Mouse (Mus musculus): ENCODE measurements at regions not wholly inside any gene's neighbourhood (a gene's known extent, or its start where the extent isn't known, plus 50 kb on each side); places are given as distances from the start of the nearest gene placed in this dataset.

- Histone ChIP-seq H3K27me3 (no peaks in the 10 kb centered on the region), H3K27ac (no peak overlapping the region), H3K4me1 (replicated peaks) (peaks cover 10% of the 10 kb centered on the region; the same call in 1 of the 2 replicates), H3K4me3 (replicated peaks) (no peak overlapping the region), H3K36me3 (no peaks in the 10 kb centered on the region), H3K4me2 (replicated peaks) (no peak overlapping the region), H3K9ac (replicated peaks) (no peak overlapping the region), H3K9me3 (no peaks in the 10 kb centered on the region)
- 96% methylated on average over 3 of the region's 3 CpGs for WGBS
- ATAC-seq, result no peak
Measured at GRCm38 (mm10) chr10:96336271-96336670, 199.9 kb downstream of the Gm5426 start.

- no peak overlapping the region for H3K27ac ChIP-seq
- H3K4me1 ChIP-seq (replicated peaks), result peaks cover 10% of the 10 kb centered on the region; the same call in 1 of the 2 replicates
- no peaks in the 10 kb centered on the region for H3K27me3 ChIP-seq
- ATAC-seq, result peak; percentile 61; the same call in 1 of the 2 replicates
- no peaks in the 10 kb centered on the region for H3K9me3 ChIP-seq
- H3K9ac ChIP-seq (replicated peaks), result no peak overlapping the region
- no peaks in the 10 kb centered on the region for H3K36me3 ChIP-seq
- 47% methylated on average over 9 of the region's 9 CpGs for WGBS
- no peak overlapping the region for H3K4me3 ChIP-seq (replicated peaks)
- no peak overlapping the region for H3K4me2 ChIP-seq (replicated peaks)
Measured at GRCm38 (mm10) chr10:96337088-96337666, 200.8 kb downstream of the Gm5426 start.

- Histone ChIP-seq H3K36me3 (no peaks in the 10 kb centered on the region), H3K9ac (replicated peaks) (no peak overlapping the region), H3K4me3 (replicated peaks) (no peak overlapping the region), H3K27me3 (no peaks in the 10 kb centered on the region), H3K27ac (no peak overlapping the region), H3K9me3 (no peaks in the 10 kb centered on the region), H3K4me2 (replicated peaks) (no peak overlapping the region), H3K4me1 (replicated peaks) (peaks cover 10% of the 10 kb centered on the region; the same call in 1 of the 2 replicates)
- 89% methylated on average over 7 of the region's 7 CpGs for WGBS
- ATAC-seq, result 0 out of 2 replicates have a peak, but pooled peaks have one; percentile 41
Measured at GRCm38 (mm10) chr10:96337797-96338608, 201.6 kb downstream of the Gm5426 start.

GRCm38 (mm10) chr10:96338609-96338978, 202.2 kb downstream of the Gm5426 start:
- ATAC-seq, result no peak
- 91% methylated on average over 2 of the region's 2 CpGs for WGBS
- no peak overlapping the region for H3K27ac ChIP-seq
- no peaks in the 10 kb centered on the region for H3K9me3 ChIP-seq
- H3K9ac ChIP-seq (replicated peaks), result no peak overlapping the region
- H3K27me3 ChIP-seq, result no peaks in the 10 kb centered on the region
- H3K4me1 ChIP-seq (replicated peaks), result peaks cover 10% of the 10 kb centered on the region; the same call in 1 of the 2 replicates
- H3K4me3 ChIP-seq (replicated peaks), result no peak overlapping the region
- no peak overlapping the region for H3K4me2 ChIP-seq (replicated peaks)
- no peaks in the 10 kb centered on the region for H3K36me3 ChIP-seq

GRCm38 (mm10) chr10:96342476-96342875, 206.1 kb downstream of the Gm5426 start:
- Histone ChIP-seq H3K36me3 (no peaks in the 10 kb centered on the region), H3K4me1 (replicated peaks) (peaks cover 5% of the 10 kb centered on the region; the same call in 1 of the 2 replicates), H3K27me3 (no peaks in the 10 kb centered on the region), H3K9ac (replicated peaks) (no peak overlapping the region), H3K9me3 (no peaks in the 10 kb centered on the region), H3K27ac (no peak overlapping the region), H3K4me2 (replicated peaks) (no peak overlapping the region), H3K4me3 (replicated peaks) (no peak overlapping the region)
- 62% methylated on average over 3 of the region's 3 CpGs for WGBS
- no peak for ATAC-seq

GRCm38 (mm10) chr10:96343666-96344065, 207.3 kb downstream of the Gm5426 start:
- no peak overlapping the region for H3K4me3 ChIP-seq (replicated peaks)
- no peak overlapping the region for H3K4me2 ChIP-seq (replicated peaks)
- H3K27ac ChIP-seq, result no peak overlapping the region
- ATAC-seq, result no peak
- H3K4me1 ChIP-seq (replicated peaks), result no peaks in the 10 kb centered on the region
- no peak overlapping the region for H3K9ac ChIP-seq (replicated peaks)
- 94% methylated on average over 2 of the region's 2 CpGs for WGBS
- no peaks in the 10 kb centered on the region for H3K9me3 ChIP-seq
- H3K36me3 ChIP-seq, result no peaks in the 10 kb centered on the region
- no peaks in the 10 kb centered on the region for H3K27me3 ChIP-seq

- no peak for ATAC-seq
- 80% methylated on average over 4 of the region's 4 CpGs for WGBS
- no peaks in the 10 kb centered on the region for H3K4me1 ChIP-seq (replicated peaks)
- H3K4me3 ChIP-seq (replicated peaks), result no peak overlapping the region
- H3K9ac ChIP-seq (replicated peaks), result no peak overlapping the region
- no peaks in the 10 kb centered on the region for H3K36me3 ChIP-seq
- H3K4me2 ChIP-seq (replicated peaks), result no peak overlapping the region
- no peaks in the 10 kb centered on the region for H3K27me3 ChIP-seq
- H3K9me3 ChIP-seq, result 0 out of 2 replicates have a peak, but pooled peaks cover 3% of the 10 kb centered on the region
- no peak overlapping the region for H3K27ac ChIP-seq
Measured at GRCm38 (mm10) chr10:96350692-96351091, 214.3 kb downstream of the Gm5426 start.

- Histone ChIP-seq H3K36me3 (no peaks in the 10 kb centered on the region), H3K9ac (replicated peaks) (no peak overlapping the region), H3K4me2 (replicated peaks) (no peak overlapping the region), H3K4me1 (replicated peaks) (no peaks in the 10 kb centered on the region), H3K27me3 (no peaks in the 10 kb centered on the region), H3K9me3 (0 out of 2 replicates have a peak, but pooled peaks cover 3% of the 10 kb centered on the region), H3K4me3 (replicated peaks) (no peak overlapping the region), H3K27ac (no peak overlapping the region)
- 92% methylated on average over 7 of the region's 7 CpGs for WGBS
- no peak for ATAC-seq
Measured at GRCm38 (mm10) chr10:96351320-96351719, 214.9 kb downstream of the Gm5426 start.

GRCm38 (mm10) chr10:96356980-96357624, 220.7 kb downstream of the Gm5426 start:
- ATAC-seq, result no peak
- Histone ChIP-seq H3K4me2 (replicated peaks) (no peak overlapping the region), H3K4me3 (replicated peaks) (no peak overlapping the region), H3K27ac (no peak overlapping the region), H3K27me3 (no peaks in the 10 kb centered on the region), H3K36me3 (no peaks in the 10 kb centered on the region), H3K4me1 (replicated peaks) (no peaks in the 10 kb centered on the region), H3K9ac (replicated peaks) (no peak overlapping the region), H3K9me3 (0 out of 2 replicates have a peak, but pooled peaks cover 3% of the 10 kb centered on the region)
- WGBS, result 82% methylated on average over 1 of the region's 1 CpGs

- 0 out of 2 replicates have a peak, but pooled peaks cover 3% of the 10 kb centered on the region for H3K9me3 ChIP-seq
- no peaks in the 10 kb centered on the region for H3K27me3 ChIP-seq
- no peaks in the 10 kb centered on the region for H3K4me1 ChIP-seq (replicated peaks)
- ATAC-seq, result no peak
- H3K36me3 ChIP-seq, result no peaks in the 10 kb centered on the region
- WGBS, result 88% methylated on average over 5 of the region's 5 CpGs
- H3K27ac ChIP-seq, result no peak overlapping the region
- H3K4me3 ChIP-seq (replicated peaks), result no peak overlapping the region
- H3K4me2 ChIP-seq (replicated peaks), result no peak overlapping the region
- no peak overlapping the region for H3K9ac ChIP-seq (replicated peaks)
Measured at GRCm38 (mm10) chr10:96357632-96358031, 221.2 kb downstream of the Gm5426 start.

GRCm38 (mm10) chr10:96358984-96359383, 222.6 kb downstream of the Gm5426 start:
- Histone ChIP-seq H3K9ac (replicated peaks) (no peak overlapping the region), H3K9me3 (0 out of 2 replicates have a peak, but pooled peaks cover 3% of the 10 kb centered on the region), H3K27ac (no peak overlapping the region), H3K36me3 (no peaks in the 10 kb centered on the region), H3K4me3 (replicated peaks) (no peak overlapping the region), H3K27me3 (no peaks in the 10 kb centered on the region), H3K4me1 (replicated peaks) (no peaks in the 10 kb centered on the region), H3K4me2 (replicated peaks) (no peak overlapping the region)
- WGBS, result 87% methylated on average over 2 of the region's 2 CpGs
- ATAC-seq, result no peak

- 60% methylated on average over 3 of the region's 3 CpGs for WGBS
- H3K36me3 ChIP-seq, result no peaks in the 10 kb centered on the region
- no peak for ATAC-seq
Measured at GRCm38 (mm10) chr10:96362211-96362610, 225.8 kb downstream of the Gm5426 start.

More at GRCm38 (mm10) chr10:96362211-96362610, 225.8 kb downstream of the Gm5426 start:
- Histone ChIP-seq H3K4me2 (replicated peaks) (no peak overlapping the region), H3K4me1 (replicated peaks) (no peaks in the 10 kb centered on the region), H3K27ac (no peak overlapping the region), H3K9me3 (no peaks in the 10 kb centered on the region), H3K9ac (replicated peaks) (no peak overlapping the region), H3K27me3 (no peaks in the 10 kb centered on the region), H3K4me3 (replicated peaks) (no peak overlapping the region)
